Mouse (Mus musculus): ENCODE results near the gene Cdyl2. TPM values are rescaled to one million over a fixed set of nuclear protein-coding genes. Genes with fewer than 3 reads are reported as not detected.

Cdyl2 gene
- polyA plus RNA-seq, 1 experiment from 2014 or later: 11.7 TPM

- WGBS: 2% methylated on average over 22 of the region's 46 CpGs
Measured at GRCm38 (mm10) chr8:116731976-116732683, 661 bp downstream of the Cdyl2 start.

GRCm38 (mm10) chr8:116721451-116721850, 11.3 kb downstream of the Cdyl2 start:
- H3K36me3 ChIP-seq (ENCODE audit: insufficient read depth, low read length): no peaks in the 10 kb centered on the region
- 82% methylated on average over 2 of the region's 2 CpGs for WGBS
- no peak overlapping the region for H3K4me3 ChIP-seq (ENCODE audit: low read depth, low read length)
- H3K4me1 ChIP-seq (ENCODE audit: insufficient read depth, low read depth, low read length): no peaks in the 10 kb centered on the region
- H3K9ac ChIP-seq (replicated peaks; ENCODE audit: low read depth): no peak overlapping the region
- no peak for TF ChIP-seq CTCF (IDR thresholded peaks at IDR 0.05)
- TF ChIP-seq EP300 (IDR thresholded peaks at IDR 0.05): no peak
- ATAC-seq (no peak), DNase-seq (ENCODE audit: low spot score) (no peak)
- no peak overlapping the region for H3K4me2 ChIP-seq (replicated peaks; ENCODE audit: low read depth, low read length)
- no peaks in the 10 kb centered on the region for H3K9me3 ChIP-seq (ENCODE audit: low read length)
- no peaks in the 10 kb centered on the region for H3K27me3 ChIP-seq (replicated peaks; ENCODE audit: insufficient read depth, low read length)
- no peak overlapping the region for H3K27ac ChIP-seq (ENCODE audit: low read length)

More at GRCm38 (mm10) chr8:116731976-116732683, 661 bp downstream of the Cdyl2 start:
- Histone ChIP-seq H3K27me3 (replicated peaks; ENCODE audit: insufficient read depth, low read length) (no peaks in the 10 kb centered on the region), H3K4me3 (ENCODE audit: low read depth, low read length) (peak overlapping the region; percentile 90), H3K9ac (replicated peaks; ENCODE audit: low read depth) (peak overlapping the region; percentile 82), H3K4me1 (ENCODE audit: insufficient read depth, low read depth, low read length) (no peaks in the 10 kb centered on the region), H3K9me3 (ENCODE audit: low read length) (0 out of 2 replicates have a peak, but pooled peaks cover 5% of the 10 kb centered on the region), H3K4me2 (replicated peaks; ENCODE audit: low read depth, low read length) (peak overlapping the region; percentile 70), H3K36me3 (ENCODE audit: insufficient read depth, low read length) (no peaks in the 10 kb centered on the region), H3K27ac (ENCODE audit: low read length) (peak overlapping the region; percentile 88)
- DNase-seq (ENCODE audit: low spot score) (peak; percentile 83), ATAC-seq (peak; percentile 71)
- TF ChIP-seq CTCF (IDR thresholded peaks at IDR 0.05): no peak
- TF ChIP-seq EP300 (IDR thresholded peaks at IDR 0.05): no peak

GRCm38 (mm10) chr8:116707496-116707895, 25.3 kb downstream of the Cdyl2 start:
- H3K9me3 ChIP-seq (ENCODE audit: low read length): no peaks in the 10 kb centered on the region
- WGBS: 70% methylated on average over 3 of the region's 3 CpGs
- H3K27ac ChIP-seq (ENCODE audit: low read length): no peak overlapping the region
- DNase-seq (ENCODE audit: low spot score): no peak
- H3K9ac ChIP-seq (replicated peaks; ENCODE audit: low read depth): no peak overlapping the region
- no peak overlapping the region for H3K4me2 ChIP-seq (replicated peaks; ENCODE audit: low read depth, low read length)
- H3K27me3 ChIP-seq (replicated peaks; ENCODE audit: insufficient read depth, low read length): no peaks in the 10 kb centered on the region
- H3K36me3 ChIP-seq (ENCODE audit: insufficient read depth, low read length): no peaks in the 10 kb centered on the region
- TF ChIP-seq EP300 (IDR thresholded peaks at IDR 0.05) (no peak), CTCF (IDR thresholded peaks at IDR 0.05) (no peak)
- no peaks in the 10 kb centered on the region for H3K4me1 ChIP-seq (ENCODE audit: insufficient read depth, low read depth, low read length)
- no peak for ATAC-seq
- H3K4me3 ChIP-seq (ENCODE audit: low read depth, low read length): no peak overlapping the region

- Histone ChIP-seq H3K4me3 (ENCODE audit: low read depth, low read length) (no peak overlapping the region), H3K4me1 (ENCODE audit: insufficient read depth, low read depth, low read length) (no peaks in the 10 kb centered on the region), H3K4me2 (replicated peaks; ENCODE audit: low read depth, low read length) (no peak overlapping the region), H3K9me3 (ENCODE audit: low read length) (no peaks in the 10 kb centered on the region), H3K27me3 (replicated peaks; ENCODE audit: insufficient read depth, low read length) (no peaks in the 10 kb centered on the region), H3K36me3 (ENCODE audit: insufficient read depth, low read length) (no peaks in the 10 kb centered on the region), H3K27ac (ENCODE audit: low read length) (no peak overlapping the region), H3K9ac (replicated peaks; ENCODE audit: low read depth) (no peak overlapping the region)
- TF ChIP-seq CTCF (IDR thresholded peaks at IDR 0.05) (no peak), EP300 (IDR thresholded peaks at IDR 0.05) (no peak)
- ATAC-seq (no peak), DNase-seq (ENCODE audit: low spot score) (no peak)
- 80% methylated on average over 6 of the region's 6 CpGs for WGBS
Measured at GRCm38 (mm10) chr8:116702501-116702900, 30.3 kb downstream of the Cdyl2 start.

GRCm38 (mm10) chr8:116692931-116693330, 39.9 kb downstream of the Cdyl2 start:
- Histone ChIP-seq H3K27ac (ENCODE audit: low read length) (no peak overlapping the region), H3K4me3 (ENCODE audit: low read depth, low read length) (no peak overlapping the region), H3K9ac (replicated peaks; ENCODE audit: low read depth) (no peak overlapping the region), H3K4me1 (ENCODE audit: insufficient read depth, low read depth, low read length) (no peaks in the 10 kb centered on the region), H3K4me2 (replicated peaks; ENCODE audit: low read depth, low read length) (no peak overlapping the region), H3K36me3 (ENCODE audit: insufficient read depth, low read length) (no peaks in the 10 kb centered on the region), H3K27me3 (replicated peaks; ENCODE audit: insufficient read depth, low read length) (no peaks in the 10 kb centered on the region), H3K9me3 (ENCODE audit: low read length) (no peaks in the 10 kb centered on the region)
- 78% methylated on average over 15 of the region's 15 CpGs for WGBS
- no peak for TF ChIP-seq CTCF (IDR thresholded peaks at IDR 0.05)
- no peak for TF ChIP-seq EP300 (IDR thresholded peaks at IDR 0.05)
- DNase-seq (ENCODE audit: low spot score): no peak
- no peak for ATAC-seq

GRCm38 (mm10) chr8:116689741-116690140, 43.0 kb downstream of the Cdyl2 start:
- WGBS: 93% methylated on average over 3 of the region's 3 CpGs
- no peak for ATAC-seq

More at GRCm38 (mm10) chr8:116689741-116690140, 43.0 kb downstream of the Cdyl2 start:
- H3K4me3 ChIP-seq (ENCODE audit: low read depth, low read length): no peak overlapping the region
- DNase-seq (ENCODE audit: low spot score): no peak
- no peaks in the 10 kb centered on the region for H3K27me3 ChIP-seq (replicated peaks; ENCODE audit: insufficient read depth, low read length)
- no peak overlapping the region for H3K9ac ChIP-seq (replicated peaks; ENCODE audit: low read depth)
- H3K36me3 ChIP-seq (ENCODE audit: insufficient read depth, low read length): no peaks in the 10 kb centered on the region
- no peaks in the 10 kb centered on the region for H3K4me1 ChIP-seq (ENCODE audit: insufficient read depth, low read depth, low read length)
- TF ChIP-seq CTCF (IDR thresholded peaks at IDR 0.05): no peak
- no peak for TF ChIP-seq EP300 (IDR thresholded peaks at IDR 0.05)
- H3K27ac ChIP-seq (ENCODE audit: low read length): no peak overlapping the region
- no peak overlapping the region for H3K4me2 ChIP-seq (replicated peaks; ENCODE audit: low read depth, low read length)
- H3K9me3 ChIP-seq (ENCODE audit: low read length): no peaks in the 10 kb centered on the region

All from lung, postnatal 0 days (tissue).